Mouse (Mus musculus): ENCODE measurements around the gene Tsga10. TPM values are rescaled to one million over a fixed set of nuclear protein-coding genes. Genes with fewer than 3 reads are reported as not detected.
"Not testable (repeated sequence)": the region's sequence is repeated elsewhere in the genome, so short reads cannot be mapped to it uniquely, and the experiment has no call there.

The Tsga10 gene
- polyA plus RNA-seq, 1 experiment, result 0.10 TPM

DNA sequence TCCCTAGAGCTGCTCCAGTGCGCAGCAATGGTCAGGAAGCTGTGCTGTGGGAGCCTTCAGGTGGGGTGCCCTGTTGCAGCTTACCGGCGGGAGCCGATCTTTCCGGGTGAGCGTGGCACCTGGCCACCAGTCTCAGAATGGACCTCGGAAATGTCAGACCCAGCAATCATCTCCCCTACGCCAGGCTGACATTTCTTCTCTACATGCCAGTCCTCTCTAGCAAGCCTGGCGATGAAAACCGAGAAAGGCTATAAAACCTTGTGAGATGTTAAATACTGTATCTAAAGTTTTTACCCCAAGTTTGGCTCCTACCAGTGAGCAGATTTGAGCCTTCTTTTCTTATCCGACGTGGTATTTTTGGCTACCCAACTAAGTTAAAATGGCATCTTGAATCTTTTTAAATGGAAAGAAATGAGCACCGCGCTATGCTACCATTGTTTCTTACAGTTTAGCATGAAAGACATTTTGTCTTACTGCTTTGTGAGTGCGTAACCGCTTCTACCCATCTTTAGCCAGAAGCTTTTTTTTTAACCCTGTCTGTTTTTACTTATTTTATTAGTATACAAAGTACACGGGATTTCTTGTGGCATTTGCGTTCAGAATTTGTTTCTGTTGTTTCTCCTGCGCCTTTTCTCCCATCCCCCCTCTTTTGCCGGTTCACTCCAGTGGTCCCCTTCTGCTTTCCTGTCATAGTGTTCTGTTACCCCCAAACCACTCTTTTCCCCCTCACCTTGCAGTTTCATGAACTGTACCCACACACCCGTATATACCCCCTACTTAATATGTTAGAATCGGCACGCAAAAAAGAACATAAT lies 621 bp downstream of the Tsga10 start:
- Histone ChIP-seq H3K4me3 (ENCODE audit: low read depth, low read length) (peak overlapping the region; percentile 78), H3K27ac (ENCODE audit: insufficient read depth, low read depth, low read length) (peak overlapping the region; percentile 82), H3K27me3 (ENCODE audit: control insufficient read depth, insufficient read depth, low read length) (no peaks in the 10 kb centered on the region), H3K4me1 (ENCODE audit: control insufficient read depth, insufficient read depth, insufficient read length, low read length) (no peaks in the 10 kb centered on the region), H3K36me3 (ENCODE audit: control insufficient read depth, insufficient read depth, low read length) (no peaks in the 10 kb centered on the region)
- TF ChIP-seq POLR2A (IDR thresholded peaks at IDR 0.05; ENCODE audit: low read depth, low read length) (no peak), CTCF (IDR thresholded peaks at IDR 0.05; ENCODE audit: extremely low read depth, insufficient read length, insufficient replicate concordance, low read depth, low read length) (no peak)
- WGBS, result 8% methylated on average over 23 of the region's 23 CpGs

DNA sequence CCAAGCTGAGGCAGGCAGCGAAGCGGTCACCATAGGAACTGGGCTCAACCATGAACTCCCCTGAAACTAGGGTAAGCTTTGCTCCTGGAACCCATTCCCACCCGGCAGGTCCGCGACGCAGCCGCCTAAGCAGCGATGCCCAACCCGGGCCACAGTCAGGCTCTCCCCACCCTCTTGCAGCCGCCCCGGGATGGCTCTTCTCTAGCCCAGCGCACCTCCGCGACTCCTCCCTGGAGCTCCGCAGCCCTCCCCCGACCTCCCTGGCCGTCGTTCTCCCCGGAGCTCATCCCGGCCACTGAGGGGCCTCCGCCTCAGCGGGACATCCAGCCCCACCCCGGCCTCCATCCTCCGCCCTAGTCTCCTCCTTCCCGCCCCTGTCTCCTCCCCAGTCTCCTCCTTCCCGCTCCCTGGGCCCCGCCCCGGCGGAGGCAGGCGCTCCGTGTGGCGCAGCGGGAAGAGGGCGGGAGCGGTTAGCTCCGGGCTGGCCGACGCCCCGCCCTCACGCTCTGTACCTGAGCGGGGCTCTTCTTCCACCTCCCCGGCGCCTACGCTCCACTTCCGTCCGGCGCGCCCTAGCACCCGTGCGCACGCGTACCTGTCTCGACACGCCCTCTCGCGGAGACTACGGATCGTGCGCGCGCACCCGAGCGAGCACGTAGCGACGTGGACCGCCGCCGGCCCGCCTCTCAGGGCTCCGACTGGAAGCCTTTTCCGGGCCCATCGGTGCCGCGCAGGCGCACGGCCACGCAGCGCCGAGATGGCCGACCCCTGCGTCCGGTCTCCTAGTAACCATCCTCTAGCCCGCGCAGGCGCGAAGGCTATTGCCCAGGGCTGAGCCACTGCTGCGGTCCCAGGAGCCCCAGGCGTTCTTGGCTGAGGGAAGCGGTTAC lies 1.5 kb downstream of the Tsga10 start:
- no peaks in the 10 kb centered on the region for H3K27me3 ChIP-seq (ENCODE audit: control insufficient read depth, insufficient read depth, low read length)
- no peaks in the 10 kb centered on the region for H3K36me3 ChIP-seq (ENCODE audit: control insufficient read depth, insufficient read depth, low read length)
- 1% methylated on average over 90 of the region's 90 CpGs for WGBS
- H3K27ac ChIP-seq (ENCODE audit: insufficient read depth, low read depth, low read length), result peak overlapping the region; percentile 82
- H3K4me1 ChIP-seq (ENCODE audit: control insufficient read depth, insufficient read depth, insufficient read length, low read length), result no peaks in the 10 kb centered on the region
- TF ChIP-seq POLR2A (IDR thresholded peaks at IDR 0.05; ENCODE audit: low read depth, low read length), result peak; percentile 78
- no peak for TF ChIP-seq CTCF (IDR thresholded peaks at IDR 0.05; ENCODE audit: extremely low read depth, insufficient read length, insufficient replicate concordance, low read depth, low read length)
- H3K4me3 ChIP-seq (ENCODE audit: low read depth, low read length), result peak overlapping the region; percentile 78

- Histone ChIP-seq H3K27me3 (ENCODE audit: control insufficient read depth, insufficient read depth, low read length) (no peaks in the 10 kb centered on the region), H3K4me1 (ENCODE audit: control insufficient read depth, insufficient read depth, insufficient read length, low read length) (peaks cover 2% of the 10 kb centered on the region; the same call in 1 of the 2 replicates), H3K36me3 (ENCODE audit: control insufficient read depth, insufficient read depth, low read length) (no peaks in the 10 kb centered on the region), H3K27ac (ENCODE audit: insufficient read depth, low read depth, low read length) (no peak overlapping the region), H3K4me3 (ENCODE audit: low read depth, low read length) (no peak overlapping the region)
- WGBS, result 51% methylated on average over 2 of the region's 2 CpGs
- TF ChIP-seq CTCF (IDR thresholded peaks at IDR 0.05; ENCODE audit: extremely low read depth, insufficient read length, insufficient replicate concordance, low read depth, low read length) (no peak), POLR2A (IDR thresholded peaks at IDR 0.05; ENCODE audit: low read depth, low read length) (no peak)
These were observed 15.5 kb downstream of the Tsga10 start for GRCm38 (mm10) chr1:37850696-37851095.

- H3K36me3 ChIP-seq (ENCODE audit: control insufficient read depth, insufficient read depth, low read length), result no peaks in the 10 kb centered on the region
- H3K27ac ChIP-seq (ENCODE audit: insufficient read depth, low read depth, low read length), result no peak overlapping the region
- no peaks in the 10 kb centered on the region for H3K27me3 ChIP-seq (ENCODE audit: control insufficient read depth, insufficient read depth, low read length)
- H3K4me3 ChIP-seq (ENCODE audit: low read depth, low read length), result no peak overlapping the region
- WGBS, result 36% methylated on average over 8 of the region's 8 CpGs
- H3K4me1 ChIP-seq (ENCODE audit: control insufficient read depth, insufficient read depth, insufficient read length, low read length), result peaks cover 2% of the 10 kb centered on the region; the same call in 1 of the 2 replicates
- TF ChIP-seq CTCF (IDR thresholded peaks at IDR 0.05; ENCODE audit: extremely low read depth, insufficient read length, insufficient replicate concordance, low read depth, low read length), result no peak
- no peak for TF ChIP-seq POLR2A (IDR thresholded peaks at IDR 0.05; ENCODE audit: low read depth, low read length)
These were observed 19.4 kb downstream of the Tsga10 start for GRCm38 (mm10) chr1:37846878-37847277.

GRCm38 (mm10) chr1:37831681-37832080 lies 34.5 kb downstream of the Tsga10 start:
- 76% methylated on average over 2 of the region's 2 CpGs for WGBS

GRCm38 (mm10) chr1:37802291-37802690 lies 63.9 kb downstream of the Tsga10 start:
- H3K36me3 ChIP-seq (ENCODE audit: control insufficient read depth, insufficient read depth, low read length); H3K27me3 ChIP-seq (ENCODE audit: control insufficient read depth, insufficient read depth, low read length); H3K4me3 ChIP-seq (ENCODE audit: low read depth, low read length); H3K27ac ChIP-seq (ENCODE audit: insufficient read depth, low read depth, low read length); H3K4me1 ChIP-seq (ENCODE audit: control insufficient read depth, insufficient read depth, insufficient read length, low read length): not testable (repeated sequence)
- WGBS, result 84% methylated on average over 1 of the region's 1 CpGs

More at GRCm38 (mm10) chr1:37831681-37832080, 34.5 kb downstream of the Tsga10 start:
- Histone ChIP-seq H3K36me3 (ENCODE audit: control insufficient read depth, insufficient read depth, low read length) (no peaks in the 10 kb centered on the region), H3K4me3 (ENCODE audit: low read depth, low read length) (no peak overlapping the region), H3K4me1 (ENCODE audit: control insufficient read depth, insufficient read depth, insufficient read length, low read length) (no peaks in the 10 kb centered on the region), H3K27me3 (ENCODE audit: control insufficient read depth, insufficient read depth, low read length) (no peaks in the 10 kb centered on the region), H3K27ac (ENCODE audit: insufficient read depth, low read depth, low read length) (no peak overlapping the region)
- no peak for TF ChIP-seq CTCF (IDR thresholded peaks at IDR 0.05; ENCODE audit: extremely low read depth, insufficient read length, insufficient replicate concordance, low read depth, low read length)
- TF ChIP-seq POLR2A (IDR thresholded peaks at IDR 0.05; ENCODE audit: low read depth, low read length), result no peak

GRCm38 (mm10) chr1:37800298-37800697 lies 65.9 kb downstream of the Tsga10 start:
- Histone ChIP-seq H3K36me3 (ENCODE audit: control insufficient read depth, insufficient read depth, low read length) (no peaks in the 10 kb centered on the region), H3K4me1 (ENCODE audit: control insufficient read depth, insufficient read depth, insufficient read length, low read length) (no peaks in the 10 kb centered on the region), H3K27ac (ENCODE audit: insufficient read depth, low read depth, low read length) (no peak overlapping the region), H3K4me3 (ENCODE audit: low read depth, low read length) (no peak overlapping the region), H3K27me3 (ENCODE audit: control insufficient read depth, insufficient read depth, low read length) (no peaks in the 10 kb centered on the region)
- WGBS, result 85% methylated on average over 2 of the region's 2 CpGs
- TF ChIP-seq CTCF (IDR thresholded peaks at IDR 0.05; ENCODE audit: extremely low read depth, insufficient read length, insufficient replicate concordance, low read depth, low read length) (no peak), POLR2A (IDR thresholded peaks at IDR 0.05; ENCODE audit: low read depth, low read length) (no peak)
